Mouse (Mus musculus) embryonic facial prominence, embryonic 14.5 days (tissue): Measurements from ENCODE around the gene Kprp. TPM values are rescaled to one million over a fixed set of nuclear protein-coding genes. Genes with fewer than 3 reads are reported as not detected.
A peak's percentile ranks its signal among the peaks of the same experiment; 100 is the strongest.
"Not testable (repeated sequence)": the region's sequence is repeated elsewhere in the genome, so short reads cannot be mapped to it uniquely, and the experiment has no call there.

ENCODE experiments used
- ATAC-seq: fragments of 200-750 bp; cut with Nextera tagmentation; 2 replicates; pipeline ENCODE4 v1.8.0; 2017; ENCODE audit warnings: low read depth, moderate number of reproducible peaks, moderate TSS enrichment
- DNase-seq: peaks from one replicate; pipeline ENCODE4 v3.0.0-alpha.2; 2015; ENCODE audit warnings: low spot score
- H3K27ac ChIP-seq: fragments of 300-500 bp; sonication (generic); replicated peaks from 2 replicates; pipeline ENCODE4 v1.5.1; 2014; ENCODE audit warnings: low read depth, mild to moderate bottlenecking, low read length, moderate library complexity
- H3K27me3 ChIP-seq: fragments of 300-500 bp; sonication (generic); replicated peaks from 2 replicates; pipeline ENCODE4 v1.6.1; 2014; ENCODE audit warnings: low read length; ENCODE audit not compliant: control insufficient read depth, insufficient read depth
- H3K36me3 ChIP-seq: fragments of 300-500 bp; sonication (generic); 2 replicates; pipeline ENCODE4 v1.6.1; 2014; ENCODE audit warnings: low read length, mixed read lengths; ENCODE audit not compliant: control insufficient read depth, insufficient read depth
- H3K4me1 ChIP-seq: fragments of 300-500 bp; sonication (generic); 2 replicates; pipeline ENCODE4 v1.6.1; 2014; ENCODE audit warnings: antibody characterized with exemption, low read length; ENCODE audit not compliant: control insufficient read depth, insufficient read depth
- H3K4me2 ChIP-seq: fragments of 300-500 bp; sonication (generic); 2 replicates; pipeline ENCODE4 v1.6.1; 2014; ENCODE audit warnings: low read depth, mild to moderate bottlenecking, low read length, moderate library complexity, mixed read lengths
- H3K4me3 ChIP-seq: fragments of 300-500 bp; sonication (generic); 2 replicates; pipeline ENCODE4 v1.5.1; 2014; ENCODE audit warnings: low read depth, mild to moderate bottlenecking, low read length
- H3K9ac ChIP-seq: fragments of 300-500 bp; sonication (generic); 2 replicates; pipeline ENCODE4 v1.6.1; 2014; ENCODE audit warnings: low read depth, mild to moderate bottlenecking, low read length, moderate library complexity, mixed read lengths
- H3K9me3 ChIP-seq: fragments of 300-500 bp; sonication (generic); 2 replicates; pipeline ENCODE4 v1.6.1; 2016; ENCODE audit warnings: low read length; ENCODE audit not compliant: control insufficient read depth
- whole genome bisulfite sequencing: fragments of 180-500 bp; shearing (Covaris S2); extraction: QIAGEN DNeasy Blood & Tissue Kit; methylation state at CpG from one replicate; pipeline ENCODE4 v1.1.7; 2014; 5-methylcytosine and 5-hydroxymethylcytosine counted together
- polyA plus RNA-seq: library from polyadenylated mRNA; unstranded; fragments of >200 nt; fragmentation: Nextera tagmentation; extraction: Ambion mirVana; gene quantifications from 2 replicates; pipeline ENCODE4 v1.2.1, GENCODE M21; 2014

Kprp gene
- polyA plus RNA-seq = 0.07 and 0.47 TPM in 2 replicates

GRCm38 (mm10) chr3:92827108-92827507, at the start of gene Kprp:
TSS of gene Kprp (minus strand) at chr3:92827247.
- H3K4me1 ChIP-seq = no peaks in the 10 kb centered on the region
- no peak within 1 kb of the TSS for H3K9ac ChIP-seq
- H3K27ac ChIP-seq = no peak within 1 kb of the TSS
- no peak within 1 kb of the TSS for H3K4me3 ChIP-seq
- DNase-seq = peak; percentile 5
- H3K36me3 ChIP-seq = no peaks in the 10 kb centered on the region
- WGBS = 25% methylated on average over 1 of the region's 1 CpGs
- no peak for ATAC-seq
- no peaks in the 10 kb centered on the region for H3K27me3 ChIP-seq
- H3K4me2 ChIP-seq = no peak within 1 kb of the TSS
- H3K9me3 ChIP-seq = no peaks in the 10 kb centered on the region

- no peaks in the 10 kb centered on the region for H3K27me3 ChIP-seq
- 79% methylated on average over 3 of the region's 3 CpGs for WGBS
- DNase-seq (no peak), ATAC-seq (no peak)
- no peaks in the 10 kb centered on the region for H3K4me1 ChIP-seq
- no peak overlapping the region for H3K4me3 ChIP-seq
- H3K9me3 ChIP-seq = no peaks in the 10 kb centered on the region
- no peak overlapping the region for H3K4me2 ChIP-seq
- H3K27ac ChIP-seq = no peak overlapping the region
- no peaks in the 10 kb centered on the region for H3K36me3 ChIP-seq
- no peak overlapping the region for H3K9ac ChIP-seq
Observed at GRCm38 (mm10) chr3:92874180-92874579, 47.1 kb upstream of the Kprp start.

- H3K4me1 ChIP-seq = no peaks in the 10 kb centered on the region
- no peak within 1 kb of the TSS for H3K4me3 ChIP-seq
- H3K36me3 ChIP-seq = no peaks in the 10 kb centered on the region
- no peaks in the 10 kb centered on the region for H3K27me3 ChIP-seq
- H3K4me2 ChIP-seq = no peak within 1 kb of the TSS
- no peak for DNase-seq
- no peak within 1 kb of the TSS for H3K9ac ChIP-seq
- 74% methylated on average over 4 of the region's 4 CpGs for WGBS
- ATAC-seq = no peak
- H3K9me3 ChIP-seq = no peaks in the 10 kb centered on the region
- no peak within 1 kb of the TSS for H3K27ac ChIP-seq
Observed at GRCm38 (mm10) chr3:92870116-92870515, 43.1 kb upstream of the Kprp start, which contains the start of gene 2310050C09Rik. TSS of gene 2310050C09Rik (minus strand) at chr3:92870216.

GRCm38 (mm10) chr3:92851186-92851585, 24.1 kb upstream of the Kprp start, which contains the start of gene Lce1l:
TSS of gene Lce1l (minus strand) at chr3:92851286.
- H3K4me3 ChIP-seq = no peak within 1 kb of the TSS
- no peak within 1 kb of the TSS for H3K27ac ChIP-seq
- no peak within 1 kb of the TSS for H3K9ac ChIP-seq
- no peak within 1 kb of the TSS for H3K4me2 ChIP-seq
- no peaks in the 10 kb centered on the region for H3K4me1 ChIP-seq
- H3K36me3 ChIP-seq = no peaks in the 10 kb centered on the region
- no peaks in the 10 kb centered on the region for H3K27me3 ChIP-seq
- DNase-seq (no peak), ATAC-seq (no peak)
- no peaks in the 10 kb centered on the region for H3K9me3 ChIP-seq
- 82% methylated on average over 3 of the region's 3 CpGs for WGBS

DNA sequence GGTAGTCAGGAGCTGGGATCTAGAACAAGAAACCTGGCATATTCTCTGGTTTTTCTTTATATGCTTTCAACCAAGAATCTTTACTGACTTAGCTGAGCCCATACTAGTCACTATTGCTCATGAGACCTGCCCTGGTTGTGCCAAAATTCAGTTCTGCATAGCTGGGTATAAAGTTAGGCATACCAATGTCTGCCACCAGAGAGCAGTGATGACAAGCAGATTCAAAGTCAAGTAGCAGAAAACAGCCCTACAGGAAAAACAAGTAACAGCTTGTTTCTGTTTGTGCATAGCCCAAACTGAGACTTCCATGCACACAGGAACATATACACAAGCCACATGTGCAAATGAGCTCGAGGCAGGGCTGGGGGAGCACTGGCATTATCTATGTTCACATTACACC, 1.2 kb downstream of the Kprp start:
- no peaks in the 10 kb centered on the region for H3K4me1 ChIP-seq
- H3K4me3 ChIP-seq = no peak overlapping the region
- DNase-seq (peak; percentile 2), ATAC-seq (no peak)
- no peaks in the 10 kb centered on the region for H3K36me3 ChIP-seq
- no peak overlapping the region for H3K9ac ChIP-seq
- no peak overlapping the region for H3K27ac ChIP-seq
- WGBS = 29% methylated on average over 1 of the region's 1 CpGs
- H3K4me2 ChIP-seq = no peak overlapping the region
- H3K27me3 ChIP-seq = no peaks in the 10 kb centered on the region
- H3K9me3 ChIP-seq = no peaks in the 10 kb centered on the region

DNA sequence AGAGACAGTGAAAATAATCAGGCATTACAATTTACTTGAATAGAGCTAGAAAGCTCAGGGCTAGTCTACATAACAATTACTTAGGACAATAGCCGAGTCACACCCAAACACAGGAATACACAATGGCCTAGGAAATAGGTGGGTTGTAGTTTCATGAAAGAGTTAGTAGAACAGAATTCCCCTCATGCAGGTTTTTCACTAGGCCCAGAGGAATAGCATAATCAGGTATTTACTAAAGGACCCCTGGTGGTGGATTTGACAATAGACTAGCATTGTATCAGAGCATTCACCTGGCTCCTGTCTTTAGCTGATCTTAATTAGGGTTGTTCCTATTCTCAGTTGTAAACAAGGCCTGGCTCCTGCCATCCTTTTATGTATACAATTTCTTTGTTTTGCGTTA, 11.0 kb downstream of the Kprp start:
- ATAC-seq, H3K9ac ChIP-seq, H3K4me2 ChIP-seq, H3K9me3 ChIP-seq, H3K4me1 ChIP-seq, H3K36me3 ChIP-seq, DNase-seq, H3K4me3 ChIP-seq, H3K27me3 ChIP-seq, H3K27ac ChIP-seq: not testable (repeated sequence)
- WGBS = 95% methylated on average over 2 of the region's 2 CpGs

DNA sequence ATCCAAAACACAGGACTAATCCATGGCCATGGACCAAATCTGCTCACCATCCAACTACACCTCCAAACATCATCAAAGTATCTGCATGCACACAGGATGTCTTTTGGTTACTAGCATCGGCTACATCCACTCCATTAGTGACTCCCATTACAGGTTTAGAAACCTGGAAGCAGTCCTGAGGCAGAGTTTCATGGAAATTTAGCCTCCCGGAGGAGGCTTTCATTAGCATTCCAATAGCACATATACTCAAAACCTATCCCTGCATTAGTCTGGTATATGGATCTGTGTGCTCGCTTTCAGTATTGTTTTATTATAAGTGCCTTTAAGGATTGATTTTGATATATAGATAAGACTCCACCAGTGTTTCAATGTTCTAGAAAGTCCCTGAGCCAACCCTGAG, 11.5 kb downstream of the Kprp start:
- Histone ChIP-seq H3K4me2 (no peak overlapping the region), H3K27ac (no peak overlapping the region), H3K4me1 (no peaks in the 10 kb centered on the region), H3K4me3 (no peak overlapping the region), H3K9ac (no peak overlapping the region), H3K27me3 (no peaks in the 10 kb centered on the region), H3K36me3 (no peaks in the 10 kb centered on the region), H3K9me3 (no peaks in the 10 kb centered on the region)
- whole genome bisulfite sequencing = 87% methylated on average over 3 of the region's 3 CpGs
- no peak for DNase-seq
- ATAC-seq = no peak

GRCm38 (mm10) chr3:92807791-92808190, 19.3 kb downstream of the Kprp start, which contains the start of gene Lce1k:
TSS of gene Lce1k (minus strand) at chr3:92807891.
- no peak within 1 kb of the TSS for H3K9ac ChIP-seq
- no peak for ATAC-seq
- H3K36me3 ChIP-seq = no peaks in the 10 kb centered on the region
- no peaks in the 10 kb centered on the region for H3K9me3 ChIP-seq
- H3K4me1 ChIP-seq = no peaks in the 10 kb centered on the region
- H3K27me3 ChIP-seq = no peaks in the 10 kb centered on the region
- no peak within 1 kb of the TSS for H3K4me3 ChIP-seq
- DNase-seq = no peak
- H3K27ac ChIP-seq = no peak within 1 kb of the TSS
- no peak within 1 kb of the TSS for H3K4me2 ChIP-seq

DNA sequence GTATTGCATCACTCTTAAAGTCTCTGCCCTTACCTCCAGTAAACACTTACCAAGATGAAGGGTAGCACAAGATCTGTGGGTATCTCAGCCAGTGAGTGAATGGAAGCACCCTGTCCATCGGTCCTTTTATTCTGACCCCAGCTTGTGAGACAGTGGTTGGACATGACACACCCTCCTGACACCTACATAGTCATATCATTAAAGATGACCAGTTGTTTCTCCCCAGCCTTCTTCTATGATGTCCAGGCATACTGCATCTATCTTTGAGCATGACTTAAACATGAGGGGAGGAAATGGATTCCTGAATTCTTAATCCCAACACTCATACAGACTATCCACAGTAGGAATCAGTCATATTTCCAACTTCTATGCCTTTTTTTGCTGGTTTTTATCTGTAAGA, 36.6 kb downstream of the Kprp start, which contains the start of gene Lce1j:
Gene Lce1j (minus strand): TSS at position 101 of the 400 bp plus-strand sequence.
- H3K36me3 ChIP-seq = no peaks in the 10 kb centered on the region
- DNase-seq = no peak

More for the DNA sequence above, 36.6 kb downstream of the Kprp start, which contains the start of gene Lce1j:
- H3K9ac ChIP-seq = no peak within 1 kb of the TSS
- no peaks in the 10 kb centered on the region for H3K27me3 ChIP-seq
- H3K4me1 ChIP-seq = no peaks in the 10 kb centered on the region
- no peak within 1 kb of the TSS for H3K4me2 ChIP-seq
- ATAC-seq = no peak
- H3K4me3 ChIP-seq = no peak within 1 kb of the TSS
- H3K27ac ChIP-seq = no peak within 1 kb of the TSS
- no peaks in the 10 kb centered on the region for H3K9me3 ChIP-seq
- WGBS = 93% methylated on average over 1 of the region's 1 CpGs
